In the genomic region with DNA sequence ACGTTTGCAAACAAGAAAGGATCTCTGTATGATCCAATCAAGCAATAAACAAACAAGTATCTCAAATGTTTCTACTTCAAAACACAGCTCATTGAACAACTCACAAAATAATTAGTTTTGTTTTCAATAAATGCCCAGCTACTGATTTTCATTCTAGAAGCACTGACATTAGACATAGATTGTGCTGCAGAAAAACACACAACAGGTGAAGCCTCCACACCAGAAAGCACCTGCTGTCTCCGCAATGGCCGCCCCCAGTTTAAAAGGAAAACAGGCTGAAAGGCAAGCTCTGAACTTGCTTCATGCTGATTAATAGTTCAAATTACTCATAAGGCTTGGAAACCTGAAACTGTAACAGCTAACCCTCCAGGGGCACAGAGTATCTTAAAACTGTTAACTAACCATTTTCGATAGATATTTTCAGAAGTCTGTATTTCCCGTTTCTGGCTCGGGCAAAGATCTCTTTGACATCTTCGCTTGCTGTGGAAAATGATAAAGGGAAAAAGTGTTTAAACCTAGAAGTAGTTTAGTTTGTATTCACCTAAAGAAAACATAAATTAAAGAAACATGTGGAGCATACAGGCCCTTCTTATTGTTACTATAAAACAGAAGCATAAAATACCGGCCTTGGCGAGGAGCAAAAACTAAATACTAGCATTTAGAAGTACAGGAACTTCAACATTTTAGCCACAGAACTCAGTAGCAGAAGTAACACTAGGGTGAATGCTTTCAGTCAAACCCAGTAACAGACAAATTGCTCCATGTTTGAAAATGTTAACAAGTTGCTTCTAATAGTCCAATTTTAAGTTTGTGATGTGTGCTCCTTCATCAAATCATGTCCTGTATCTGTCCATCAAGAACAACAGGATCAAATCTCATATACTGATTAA, we compare ENCODE assay signal across 8 mouse cellular contexts. TPM values are rescaled to one million over a fixed set of nuclear protein-coding genes. Genes with fewer than 3 reads are reported as not detected.
A peak's percentile ranks its signal among the peaks of the same experiment; 100 is the strongest.
DNase-seq lines count a peak whose midpoint lies in the region; ATAC-seq and TF ChIP-seq lines count a peak whose summit lies in the region.
"Had no signal": no experiment of that assay in that cellular context is flagged by ENCODE, and none has a peak within 500 bp of the region (broad histone marks: within the 10 kb centered on the region; RNA-seq: fewer than 3 reads in every experiment).

No protein-coding gene starts in this region.

- TF ChIP-seq CTCF in lung, embryonic 14.5 days (IDR thresholded peaks at IDR 0.05; ENCODE audit: low read depth): no peak
- no peak for TF ChIP-seq CTCF in lung, adult 2 months (IDR thresholded peaks at IDR 0.05; ENCODE audit: insufficient read depth, low read length)

- H3K4me2 ChIP-seq in lung, embryonic 14.5 days: peak overlapping the region; percentile 72
- peak overlapping the region; percentile 63 for H3K4me2 ChIP-seq in embryonic facial prominence, embryonic 15.5 days (replicated peaks)
- H3K4me2 ChIP-seq in limb, embryonic 11.5 days (ENCODE audit: low read depth, severe bottlenecking): peak overlapping the region; percentile 17; the same call in 1 of the 2 replicates
- H3K4me2 ChIP-seq in neural tube, embryonic 15.5 days: peak overlapping the region; percentile 77

- 83% methylated on average over 9 of the region's 9 CpGs for WGBS in lung, embryonic 14.5 days
- 78% methylated on average over 9 of the region's 9 CpGs for WGBS in lung, adult 2 months
- 74% methylated on average over 9 of the region's 9 CpGs for WGBS in embryonic facial prominence, embryonic 15.5 days
- 80% methylated on average over 9 of the region's 9 CpGs for WGBS in limb, embryonic 11.5 days
- WGBS in neural tube, embryonic 15.5 days: 87% methylated on average over 9 of the region's 9 CpGs

- peaks cover 35% of the 10 kb centered on the region for H3K36me3 ChIP-seq in lung, embryonic 14.5 days (ENCODE audit: insufficient read depth)
- peaks cover 23% of the 10 kb centered on the region for H3K36me3 ChIP-seq in embryonic facial prominence, embryonic 15.5 days
- peaks cover 8% of the 10 kb centered on the region; the same call in 1 of the 2 replicates for H3K36me3 ChIP-seq in limb, embryonic 11.5 days (ENCODE audit: control insufficient read depth, insufficient read depth, low read length)
- peaks cover 31% of the 10 kb centered on the region for H3K36me3 ChIP-seq in neural tube, embryonic 15.5 days

- H3K4me3 ChIP-seq in lung, embryonic 14.5 days (ENCODE audit: low read depth, low read length): peak overlapping the region; percentile 95
- H3K4me3 ChIP-seq in lung, adult 2 months (replicated peaks; ENCODE audit: extremely low read depth, low read depth, low read length): no peak overlapping the region
- peak overlapping the region; percentile 98 for H3K4me3 ChIP-seq in embryonic facial prominence, embryonic 15.5 days (replicated peaks)
- no peak overlapping the region for H3K4me3 ChIP-seq in limb, embryonic 11.5 days (ENCODE audit: low read depth, low read length)
- no peak overlapping the region for H3K4me3 ChIP-seq in neural tube, embryonic 15.5 days (replicated peaks)

- no peak for TF ChIP-seq POLR2A in lung, adult 2 months (IDR thresholded peaks at IDR 0.05; ENCODE audit: borderline replicate concordance, extremely low read depth, low read depth, low read length)

- no peaks in the 10 kb centered on the region for H3K9me3 ChIP-seq in lung, embryonic 14.5 days (ENCODE audit: low read depth, low read length)
- no peaks in the 10 kb centered on the region for H3K9me3 ChIP-seq in embryonic facial prominence, embryonic 15.5 days (replicated peaks)
- H3K9me3 ChIP-seq in limb, embryonic 11.5 days (ENCODE audit: control insufficient read depth, low read length): no peaks in the 10 kb centered on the region
- H3K9me3 ChIP-seq in neural tube, embryonic 15.5 days (replicated peaks): no peaks in the 10 kb centered on the region

- no peak overlapping the region for H3K27ac ChIP-seq in lung, embryonic 14.5 days (ENCODE audit: low read depth)
- H3K27ac ChIP-seq in embryonic facial prominence, embryonic 15.5 days (replicated peaks): no peak overlapping the region
- H3K27ac ChIP-seq in limb, embryonic 11.5 days (replicated peaks; ENCODE audit: low read depth, low read length): no peak overlapping the region
- no peak overlapping the region for H3K27ac ChIP-seq in neural tube, embryonic 15.5 days (replicated peaks)

- no peak for ATAC-seq in lung, embryonic 14.5 days (ENCODE audit: insufficient read depth)
- ATAC-seq in embryonic facial prominence, embryonic 15.5 days (ENCODE audit: insufficient number of reproducible peaks, low FRiP score, low TSS enrichment, low read depth): no peak
- ATAC-seq in limb, embryonic 11.5 days (ENCODE audit: insufficient number of reproducible peaks, low FRiP score, low TSS enrichment, low read depth): no peak
- ATAC-seq in neural tube, embryonic 15.5 days (ENCODE audit: low FRiP score): no peak

- no peaks in the 10 kb centered on the region for H3K27me3 ChIP-seq in lung, embryonic 14.5 days (ENCODE audit: insufficient read depth, low read length)
- no peaks in the 10 kb centered on the region for H3K27me3 ChIP-seq in embryonic facial prominence, embryonic 15.5 days
- no peaks in the 10 kb centered on the region for H3K27me3 ChIP-seq in limb, embryonic 11.5 days (ENCODE audit: control insufficient read depth, insufficient read depth, low read length)
- no peaks in the 10 kb centered on the region for H3K27me3 ChIP-seq in neural tube, embryonic 15.5 days (replicated peaks)

- no peak for DNase-seq in lung, embryonic 14.5 days
- DNase-seq in lung, adult 2 months: no peak
- DNase-seq in limb, embryonic 11.5 days (ENCODE audit: low spot score): no peak
- no peak for DNase-seq in right cerebral cortex, postnatal 25 days
- no peak for DNase-seq in natural killer cell, adult 2 months (ENCODE audit: low spot score in 2 of 2)
- DNase-seq: layer of hippocampus, postnatal 36 days had no signal

- H3K9ac ChIP-seq in lung, embryonic 14.5 days: 0 out of 2 replicates have a peak overlapping the region, but pooled peaks have one; percentile 2
- H3K9ac ChIP-seq in embryonic facial prominence, embryonic 15.5 days: no peak overlapping the region
- H3K9ac ChIP-seq in limb, embryonic 11.5 days (ENCODE audit: low read length): no peak overlapping the region
- no peak overlapping the region for H3K9ac ChIP-seq in neural tube, embryonic 15.5 days (replicated peaks)

- H3K4me1 ChIP-seq in lung, embryonic 14.5 days (ENCODE audit: insufficient read depth): no peaks in the 10 kb centered on the region
- H3K4me1 ChIP-seq in lung, adult 2 months (ENCODE audit: control insufficient read depth, insufficient read depth, low read length): peaks cover 2% of the 10 kb centered on the region
- H3K4me1 ChIP-seq in embryonic facial prominence, embryonic 15.5 days: peaks cover 4% of the 10 kb centered on the region; the same call in 1 of the 2 replicates
- no peaks in the 10 kb centered on the region for H3K4me1 ChIP-seq in limb, embryonic 11.5 days (ENCODE audit: control insufficient read depth, insufficient read depth, low read length)
- peaks cover 18% of the 10 kb centered on the region for H3K4me1 ChIP-seq in neural tube, embryonic 15.5 days

RNA-seq across cellular contexts. Expression of gene Twf1, which starts 1.6 kb away (rescaled TPM):
- polyA plus RNA-seq in lung, embryonic 14.5 days (2014; fragmentation: Nextera tagmentation; extraction: Ambion mirVana): 81.7 and 82.1 TPM in 2 replicates
- polyA plus RNA-seq in lung, adult 2 months (2012; rRNA removed): 20.7 and 30.9 TPM in 2 replicates
- polyA plus RNA-seq in embryonic facial prominence, embryonic 15.5 days (2015; fragmentation: Nextera tagmentation; extraction: Ambion mirVana): 82.1 and 85.5 TPM in 2 replicates
- polyA plus RNA-seq in limb, embryonic 11.5 days (2014; fragmentation: Nextera tagmentation; extraction: Ambion mirVana): 64.4 and 65.1 TPM in 2 replicates
- 66.3 and 73.4 TPM in 2 replicates for polyA plus RNA-seq in neural tube, embryonic 15.5 days (2015; fragmentation: Nextera tagmentation; extraction: Ambion mirVana)

RNA-seq across cellular contexts. Expression of gene Tmem117, which starts 41.0 kb away (rescaled TPM):
- polyA plus RNA-seq in lung, embryonic 14.5 days (2014; fragmentation: Nextera tagmentation; extraction: Ambion mirVana): 2.8 and 3.0 TPM in 2 replicates
- polyA plus RNA-seq in lung, adult 2 months (2012; rRNA removed): 0.52 and 1.3 TPM in 2 replicates
- 8.0 and 9.1 TPM in 2 replicates for polyA plus RNA-seq in embryonic facial prominence, embryonic 15.5 days (2015; fragmentation: Nextera tagmentation; extraction: Ambion mirVana)
- polyA plus RNA-seq in limb, embryonic 11.5 days (2014; fragmentation: Nextera tagmentation; extraction: Ambion mirVana): 1.0 and 1.7 TPM in 2 replicates
- polyA plus RNA-seq in neural tube, embryonic 15.5 days (2015; fragmentation: Nextera tagmentation; extraction: Ambion mirVana): 19.3 and 22.1 TPM in 2 replicates

RNA-seq across cellular contexts. Expression of gene Irak4, which starts 44.6 kb away (rescaled TPM):
- polyA plus RNA-seq in lung, embryonic 14.5 days (2014; fragmentation: Nextera tagmentation; extraction: Ambion mirVana): 6.9 and 8.4 TPM in 2 replicates
- polyA plus RNA-seq in lung, adult 2 months (2012; rRNA removed): 7.8 and 9.8 TPM in 2 replicates
- polyA plus RNA-seq in embryonic facial prominence, embryonic 15.5 days (2015; fragmentation: Nextera tagmentation; extraction: Ambion mirVana): 8.4 and 11.3 TPM in 2 replicates
- polyA plus RNA-seq in limb, embryonic 11.5 days (2014; fragmentation: Nextera tagmentation; extraction: Ambion mirVana): 1.7 and 2.7 TPM in 2 replicates
- 2.0 and 3.5 TPM in 2 replicates for polyA plus RNA-seq in neural tube, embryonic 15.5 days (2015; fragmentation: Nextera tagmentation; extraction: Ambion mirVana)

RNA-seq across cellular contexts. Expression of gene Pus7l, which starts 44.7 kb away (rescaled TPM):
- 9.5 and 10.5 TPM in 2 replicates for polyA plus RNA-seq in lung, embryonic 14.5 days (2014; fragmentation: Nextera tagmentation; extraction: Ambion mirVana)
- 1.7 and 2.2 TPM in 2 replicates for polyA plus RNA-seq in lung, adult 2 months (2012; rRNA removed)
- polyA plus RNA-seq in embryonic facial prominence, embryonic 15.5 days (2015; fragmentation: Nextera tagmentation; extraction: Ambion mirVana): 8.7 and 8.9 TPM in 2 replicates
- 9.0 and 10.3 TPM in 2 replicates for polyA plus RNA-seq in limb, embryonic 11.5 days (2014; fragmentation: Nextera tagmentation; extraction: Ambion mirVana)
- 5.1 and 7.6 TPM in 2 replicates for polyA plus RNA-seq in neural tube, embryonic 15.5 days (2015; fragmentation: Nextera tagmentation; extraction: Ambion mirVana)

Comparison
In these comparisons a context has a peak if more than half of its experiments do, and no peak if none do; other contexts are left out.
1. H3K4me3 ChIP-seq: peak in lung, embryonic 14.5 days (single experiment) and embryonic facial prominence, embryonic 15.5 days (single experiment); none in lung, adult 2 months (single experiment), limb, embryonic 11.5 days (single experiment) and neural tube, embryonic 15.5 days (single experiment).
2. H3K4me2 ChIP-seq: peak in every context shown above with its lines; median percentile 77 in neural tube, embryonic 15.5 days; 72 in lung, embryonic 14.5 days; 63 in embryonic facial prominence, embryonic 15.5 days; 17 in limb, embryonic 11.5 days.